Mouse (Mus musculus) forebrain, embryonic 14.5 days (tissue): Measurements from ENCODE around the gene Snd1. TPM values are rescaled to one million over a fixed set of nuclear protein-coding genes. Genes with fewer than 3 reads are reported as not detected.

ENCODE experiments used
- ATAC-seq: fragments of 200-750 bp; cut with Nextera tagmentation; 2 replicates; pipeline ENCODE4 v1.8.0; 2017; ENCODE audit warnings: mild to moderate bottlenecking, moderate library complexity
- DNase-seq: peaks from one replicate; pipeline ENCODE4 v3.0.0-alpha.2; 2015; ENCODE audit warnings: low spot score
- H3K27ac ChIP-seq: fragments of 300-500 bp; sonication (generic); 2 replicates; pipeline ENCODE4 v1.5.1; 2014; ENCODE audit warnings: low read depth, mild to moderate bottlenecking, control low read depth, low read length, moderate library complexity
- H3K27me3 ChIP-seq: fragments of 300-500 bp; sonication (generic); replicated peaks from 2 replicates; pipeline ENCODE4 v1.6.1; 2014; ENCODE audit warnings: low read length, control low read depth, mixed read lengths; ENCODE audit not compliant: control insufficient read depth, insufficient read depth
- H3K36me3 ChIP-seq: fragments of 300-500 bp; sonication (generic); 2 replicates; pipeline ENCODE4 v1.6.1; 2014; ENCODE audit warnings: low read length, control low read depth; ENCODE audit not compliant: control insufficient read depth, insufficient read depth
- H3K4me1 ChIP-seq: fragments of 300-500 bp; sonication (generic); 2 replicates; pipeline ENCODE4 v1.6.1; 2014; ENCODE audit warnings: antibody characterized with exemption, low read length, control low read depth; ENCODE audit not compliant: control insufficient read depth, insufficient read depth
- H3K4me2 ChIP-seq: fragments of 300-500 bp; sonication (generic); 2 replicates; pipeline ENCODE4 v1.6.1; 2014; ENCODE audit warnings: mild to moderate bottlenecking, control low read depth, low read length
- H3K4me3 ChIP-seq: fragments of 300-500 bp; sonication (generic); 2 replicates; pipeline ENCODE4 v1.5.1; 2014; ENCODE audit warnings: low read depth, low read length, control low read depth
- H3K9ac ChIP-seq: fragments of 300-500 bp; sonication (generic); 2 replicates; pipeline ENCODE4 v1.6.1; 2014; ENCODE audit warnings: mild to moderate bottlenecking, low read length, control low read depth, moderate library complexity
- H3K9me3 ChIP-seq: fragments of 300-500 bp; sonication (generic); replicated peaks from 2 replicates; pipeline ENCODE4 v1.6.1; 2016; ENCODE audit warnings: low read length, control low read depth, mixed read lengths; ENCODE audit not compliant: control insufficient read depth
- WGBS: fragments of 180-500 bp; shearing (Covaris S2); extraction: QIAGEN DNeasy Blood & Tissue Kit; methylation state at CpG from one replicate; pipeline ENCODE4 v1.1.7; 2014; 5-methylcytosine and 5-hydroxymethylcytosine counted together
- polyA plus RNA-seq: library from polyadenylated mRNA; unstranded; fragments of >200 nt; fragmentation: Nextera tagmentation; extraction: Ambion mirVana; gene quantifications from 2 replicates; pipeline ENCODE4 v1.2.1, GENCODE M21; 2014

Snd1 gene
- polyA plus RNA-seq, 1 experiment from 2014 or later: 67.9 TPM

GRCm38 (mm10) chr6:28542298-28542701 is 67.4 kb downstream of the Snd1 start:
- ATAC-seq (peak; percentile 52; the same call in 1 of the 2 replicates), DNase-seq (peak; percentile 24)
- 72% methylated on average over 6 of the region's 6 CpGs for WGBS
- Histone ChIP-seq H3K4me3 (no peak overlapping the region), H3K36me3 (peaks cover 3% of the 10 kb centered on the region; the same call in 1 of the 2 replicates), H3K4me1 (peaks cover 6% of the 10 kb centered on the region; the same call in 1 of the 2 replicates), H3K9ac (no peak overlapping the region), H3K27me3 (no peaks in the 10 kb centered on the region), H3K9me3 (no peaks in the 10 kb centered on the region), H3K4me2 (no peak overlapping the region), H3K27ac (0 out of 2 replicates have a peak overlapping the region, but pooled peaks have one; percentile 33)

- Histone ChIP-seq H3K4me3 (no peak overlapping the region), H3K4me1 (no peaks in the 10 kb centered on the region), H3K36me3 (peaks cover 7% of the 10 kb centered on the region; the same call in 1 of the 2 replicates), H3K4me2 (no peak overlapping the region), H3K27ac (no peak overlapping the region), H3K9me3 (no peaks in the 10 kb centered on the region), H3K27me3 (no peaks in the 10 kb centered on the region), H3K9ac (no peak overlapping the region)
- no peak for DNase-seq
- 67% methylated on average over 2 of the region's 2 CpGs for WGBS
- no peak for ATAC-seq
Observed at GRCm38 (mm10) chr6:28546943-28547342, 72.0 kb downstream of the Snd1 start.

DNA sequence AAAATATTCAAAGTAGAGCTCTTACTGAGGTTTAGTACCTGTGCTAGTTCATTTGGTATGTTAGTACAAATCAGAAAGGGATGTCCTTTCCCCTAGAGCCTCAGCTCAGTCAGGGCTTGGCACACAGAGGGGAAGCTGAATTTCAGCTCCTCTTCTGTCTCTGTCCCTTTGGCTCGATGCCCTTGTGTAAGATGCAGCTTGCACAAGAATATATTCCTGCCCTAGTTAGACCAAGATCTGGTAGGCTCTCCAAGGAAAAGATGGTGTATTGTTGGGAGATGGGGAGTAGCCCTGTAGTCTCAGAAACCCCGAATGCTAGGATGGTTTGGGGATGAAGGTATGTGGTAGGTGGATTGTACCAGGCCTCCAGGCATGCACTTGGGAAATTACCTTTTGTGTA is 74.4 kb downstream of the Snd1 start:
- no peak overlapping the region for H3K9ac ChIP-seq
- H3K4me1 ChIP-seq: no peaks in the 10 kb centered on the region
- H3K4me2 ChIP-seq: no peak overlapping the region
- H3K9me3 ChIP-seq: no peaks in the 10 kb centered on the region
- WGBS: 89% methylated on average over 2 of the region's 2 CpGs
- DNase-seq (no peak), ATAC-seq (no peak)
- H3K27ac ChIP-seq: no peak overlapping the region
- H3K27me3 ChIP-seq: no peaks in the 10 kb centered on the region
- peaks cover 7% of the 10 kb centered on the region; the same call in 1 of the 2 replicates for H3K36me3 ChIP-seq
- no peak overlapping the region for H3K4me3 ChIP-seq

- no peak overlapping the region for H3K9ac ChIP-seq
- ATAC-seq: no peak
- no peaks in the 10 kb centered on the region for H3K9me3 ChIP-seq
- H3K4me1 ChIP-seq: no peaks in the 10 kb centered on the region
- H3K27ac ChIP-seq: no peak overlapping the region
- peaks cover 7% of the 10 kb centered on the region; the same call in 1 of the 2 replicates for H3K36me3 ChIP-seq
- H3K4me3 ChIP-seq: no peak overlapping the region
- WGBS: 69% methylated on average over 7 of the region's 7 CpGs
- no peak overlapping the region for H3K4me2 ChIP-seq
- H3K27me3 ChIP-seq: no peaks in the 10 kb centered on the region
- DNase-seq: no peak
Observed at GRCm38 (mm10) chr6:28550255-28551004, 75.5 kb downstream of the Snd1 start.

DNA sequence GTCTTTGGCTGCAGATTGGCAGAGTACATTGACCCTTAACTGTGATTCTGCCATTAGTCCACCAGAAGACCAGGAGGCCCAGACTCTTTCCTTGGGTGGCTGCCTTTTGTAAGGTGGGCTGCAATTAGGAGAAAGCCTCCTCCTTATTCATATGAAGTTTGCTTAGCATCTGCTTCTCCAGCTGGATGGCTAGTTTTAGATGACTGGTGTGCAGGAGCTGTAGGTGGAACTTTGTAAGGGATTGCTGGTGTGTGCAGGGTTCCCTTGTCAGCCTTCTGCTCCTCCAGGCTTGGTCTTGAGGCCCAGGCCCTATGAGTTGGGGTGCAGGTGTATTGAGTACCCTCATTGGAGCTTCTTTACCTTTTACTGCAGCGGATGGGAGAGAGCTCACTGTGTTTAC is 79.5 kb downstream of the Snd1 start:
- H3K27ac ChIP-seq: no peak overlapping the region
- no peaks in the 10 kb centered on the region; the same call in 1 of the 2 replicates for H3K4me1 ChIP-seq
- 100% methylated on average over 1 of the region's 1 CpGs for WGBS
- DNase-seq (no peak), ATAC-seq (no peak)
- no peaks in the 10 kb centered on the region for H3K9me3 ChIP-seq
- H3K9ac ChIP-seq: no peak overlapping the region
- H3K27me3 ChIP-seq: no peaks in the 10 kb centered on the region
- H3K4me2 ChIP-seq: no peak overlapping the region
- H3K36me3 ChIP-seq: no peaks in the 10 kb centered on the region
- no peak overlapping the region for H3K4me3 ChIP-seq

- H3K4me2 ChIP-seq: no peak overlapping the region
- no peaks in the 10 kb centered on the region for H3K27me3 ChIP-seq
- H3K9me3 ChIP-seq: no peaks in the 10 kb centered on the region
- 69% methylated on average over 6 of the region's 6 CpGs for WGBS
- no peak overlapping the region for H3K9ac ChIP-seq
- H3K4me3 ChIP-seq: no peak overlapping the region
- ATAC-seq (no peak), DNase-seq (no peak)
- no peak overlapping the region for H3K27ac ChIP-seq
- H3K36me3 ChIP-seq: no peaks in the 10 kb centered on the region
- H3K4me1 ChIP-seq: no peaks in the 10 kb centered on the region; the same call in 1 of the 2 replicates
Observed at GRCm38 (mm10) chr6:28555002-28555401, 80.1 kb downstream of the Snd1 start.

- WGBS: 92% methylated on average over 7 of the region's 7 CpGs
- H3K4me3 ChIP-seq: no peak overlapping the region
Observed at GRCm38 (mm10) chr6:28555428-28555827, 80.5 kb downstream of the Snd1 start.

GRCm38 (mm10) chr6:28557728-28558127 is 82.8 kb downstream of the Snd1 start:
- Histone ChIP-seq H3K4me2 (no peak overlapping the region), H3K27me3 (no peaks in the 10 kb centered on the region), H3K4me3 (no peak overlapping the region), H3K9ac (no peak overlapping the region), H3K4me1 (no peaks in the 10 kb centered on the region; the same call in 1 of the 2 replicates), H3K27ac (no peak overlapping the region), H3K9me3 (no peaks in the 10 kb centered on the region), H3K36me3 (no peaks in the 10 kb centered on the region)
- ATAC-seq (no peak), DNase-seq (no peak)
- 56% methylated on average over 6 of the region's 6 CpGs for WGBS

More at GRCm38 (mm10) chr6:28555428-28555827, 80.5 kb downstream of the Snd1 start:
- H3K27ac ChIP-seq: no peak overlapping the region
- no peaks in the 10 kb centered on the region; the same call in 1 of the 2 replicates for H3K4me1 ChIP-seq
- ATAC-seq: no peak
- no peak for DNase-seq
- no peak overlapping the region for H3K9ac ChIP-seq
- no peaks in the 10 kb centered on the region for H3K36me3 ChIP-seq
- H3K4me2 ChIP-seq: no peak overlapping the region
- no peaks in the 10 kb centered on the region for H3K9me3 ChIP-seq
- no peaks in the 10 kb centered on the region for H3K27me3 ChIP-seq

GRCm38 (mm10) chr6:28559419-28559818 is 84.5 kb downstream of the Snd1 start:
- no peaks in the 10 kb centered on the region; the same call in 1 of the 2 replicates for H3K4me1 ChIP-seq
- 79% methylated on average over 2 of the region's 2 CpGs for WGBS
- no peak for ATAC-seq

More at GRCm38 (mm10) chr6:28559419-28559818, 84.5 kb downstream of the Snd1 start:
- H3K27ac ChIP-seq: no peak overlapping the region
- H3K36me3 ChIP-seq: no peaks in the 10 kb centered on the region
- H3K4me3 ChIP-seq: no peak overlapping the region
- no peak overlapping the region for H3K4me2 ChIP-seq
- H3K27me3 ChIP-seq: no peaks in the 10 kb centered on the region
- no peak for DNase-seq
- H3K9ac ChIP-seq: no peak overlapping the region
- no peaks in the 10 kb centered on the region for H3K9me3 ChIP-seq
